Mouse (Mus musculus) right cerebral cortex, postnatal 14 days (tissue): ENCODE results near the gene Ninj2.
A peak's percentile ranks its signal among the peaks of the same experiment; 100 is the strongest.

Experiments used
- DNase-seq: peaks from one replicate; pipeline ENCODE4 v3.0.0; 2022

The Ninj2 gene

DNA sequence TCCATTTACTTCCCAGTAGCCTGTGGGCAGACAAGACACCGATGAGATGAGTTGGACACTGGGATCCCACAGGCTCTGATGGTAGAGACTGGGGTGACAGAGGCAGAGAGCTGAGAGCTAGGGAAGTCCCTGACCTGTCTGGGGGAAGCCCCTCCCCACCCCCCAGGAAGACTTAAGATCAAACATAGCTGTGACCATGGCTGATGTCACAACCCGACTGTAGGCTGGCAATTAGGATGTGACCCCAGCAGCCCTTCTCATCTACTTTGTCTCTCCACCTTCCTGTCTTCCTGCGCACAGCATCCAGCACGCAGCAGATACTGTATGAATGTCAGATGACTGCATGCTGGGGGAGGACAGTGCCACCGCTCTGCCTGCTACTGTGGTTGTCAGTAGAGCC lies 113.4 kb downstream of the Ninj2 start:
- no peak for DNase-seq

DNA sequence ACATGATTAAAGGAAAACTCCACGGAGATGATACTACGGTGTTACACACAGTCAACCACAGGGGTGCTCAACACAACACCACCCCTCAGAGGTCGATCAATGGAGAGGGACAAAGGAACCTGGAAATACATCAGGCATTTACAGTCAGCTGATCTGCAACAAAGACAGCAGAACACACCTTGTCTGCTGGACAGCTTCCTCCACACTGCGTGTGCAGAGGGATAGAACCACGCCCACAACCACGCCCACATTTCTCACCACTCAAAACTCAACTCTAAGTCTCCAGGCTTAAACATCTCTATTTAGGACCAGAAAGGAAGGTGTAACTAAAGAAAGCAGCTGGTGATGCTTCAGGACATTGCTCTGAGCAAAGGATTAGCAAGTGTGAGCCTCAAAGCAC lies 118.4 kb downstream of the Ninj2 start:
- DNase-seq = no peak

DNA sequence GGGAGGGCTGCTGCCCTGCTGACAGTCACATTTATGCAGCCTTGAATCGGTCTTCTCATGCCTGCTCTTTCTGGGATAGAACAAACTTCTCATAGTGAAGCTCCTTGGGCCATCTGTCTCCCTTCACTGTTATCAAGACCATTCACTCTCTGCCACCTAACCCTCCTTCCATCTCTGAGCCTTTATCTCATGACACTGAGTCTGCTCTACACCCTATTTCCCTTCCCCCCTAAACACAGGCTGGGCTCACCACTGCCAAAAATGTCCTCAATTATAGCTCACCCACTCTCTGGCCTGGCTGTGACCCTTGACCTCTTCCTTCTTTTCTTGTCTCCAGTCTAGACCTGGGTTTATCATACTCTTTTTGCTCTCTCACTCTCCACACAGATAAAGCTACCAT lies 123.6 kb downstream of the Ninj2 start:
- no peak for DNase-seq

DNA sequence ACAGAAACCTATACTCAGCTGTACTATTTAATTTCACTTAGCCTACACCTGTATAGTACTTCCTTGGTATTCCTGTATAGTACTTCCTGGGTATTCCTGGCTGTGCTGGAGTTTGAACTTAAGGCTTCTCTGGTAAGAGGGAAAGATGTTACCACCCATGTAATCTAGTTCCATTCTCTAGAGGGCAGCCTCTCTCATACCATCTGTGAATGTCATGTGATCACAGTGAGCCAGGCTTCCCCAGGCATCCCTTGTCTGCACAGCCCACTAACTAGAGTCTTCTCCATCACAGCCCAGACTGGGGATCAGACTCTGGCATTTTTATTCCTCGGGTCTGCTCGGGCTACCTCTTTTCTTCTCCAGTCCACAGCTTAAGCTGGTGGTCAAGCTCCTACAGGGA lies 126.1 kb downstream of the Ninj2 start:
- no peak for DNase-seq

DNA sequence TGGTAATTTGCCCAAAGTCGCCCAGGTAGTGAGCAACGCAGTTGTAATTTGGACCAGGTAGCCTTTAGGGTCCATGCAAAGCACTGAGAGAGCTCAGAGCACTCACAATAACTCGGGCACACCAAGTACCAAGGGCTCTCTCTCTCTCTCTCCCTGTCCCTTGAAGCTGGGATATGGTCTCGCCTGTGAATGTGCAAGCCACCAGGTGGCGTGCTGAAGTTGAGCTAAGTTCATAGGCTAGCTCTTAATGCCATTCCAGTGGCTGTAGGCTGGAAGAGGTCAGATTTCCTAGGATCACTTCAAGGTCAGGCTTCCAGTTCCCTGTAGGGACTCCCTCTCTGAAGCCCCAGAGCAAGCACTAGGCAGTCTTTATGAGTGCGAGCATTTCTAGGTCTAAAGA lies 129.5 kb downstream of the Ninj2 start:
- peak; percentile 49 for DNase-seq

DNA sequence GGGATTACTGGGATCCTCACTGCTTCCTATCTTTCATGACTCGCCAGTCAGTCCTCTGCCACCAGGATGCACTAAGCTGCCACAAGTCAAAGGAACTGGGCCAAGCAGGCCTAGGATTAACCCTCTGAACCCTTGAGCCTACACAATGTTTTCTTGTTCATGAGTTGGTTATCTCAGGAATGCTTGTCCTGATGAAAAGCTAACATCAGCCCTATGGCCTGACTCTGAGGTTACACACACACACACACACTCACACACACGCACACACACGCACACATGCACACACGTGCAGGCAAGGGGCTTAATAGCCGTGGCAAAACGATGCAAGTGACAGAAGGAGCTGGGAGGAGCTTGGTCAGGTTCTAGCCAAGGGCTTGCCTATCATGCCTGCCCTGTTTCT lies 132.2 kb downstream of the Ninj2 start:
- DNase-seq = no peak

DNA sequence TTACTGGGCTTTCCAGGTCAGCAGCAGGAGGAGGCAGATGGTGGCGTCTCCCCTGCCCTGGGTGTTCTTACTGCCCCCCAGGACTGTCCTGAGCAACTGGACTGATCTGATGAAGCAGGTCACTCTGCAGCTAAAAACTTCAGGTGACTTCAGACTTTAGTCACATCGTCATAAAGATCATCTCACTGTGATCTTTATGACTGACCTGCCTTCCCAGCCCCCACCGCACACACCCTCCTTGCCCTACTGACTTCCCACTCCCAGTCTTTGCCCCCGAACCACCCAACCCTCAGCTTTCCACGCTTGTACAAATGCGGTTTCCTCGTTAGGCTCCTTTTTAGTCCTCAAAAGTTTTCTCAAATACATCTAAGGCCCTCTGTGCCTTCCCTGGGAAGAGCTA lies 133.9 kb downstream of the Ninj2 start:
- no peak for DNase-seq

DNA sequence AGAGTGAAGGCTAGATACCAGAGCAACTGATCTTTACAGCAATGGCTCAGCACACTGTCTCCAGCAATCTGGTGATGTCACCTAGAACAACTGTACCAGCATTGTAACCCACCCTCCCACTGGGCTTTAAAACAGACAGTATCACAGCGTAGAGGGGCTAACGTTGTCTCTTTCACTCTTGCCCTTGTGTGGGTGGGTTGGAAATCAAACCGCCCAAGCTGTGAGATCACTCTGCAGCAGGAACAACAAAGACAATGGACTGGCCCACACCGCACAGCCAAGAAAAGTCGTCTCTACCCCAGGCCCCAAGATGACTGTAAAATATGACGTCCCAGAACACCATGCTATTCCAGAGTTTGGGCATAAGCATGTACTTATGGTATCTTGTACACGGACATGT lies 136.7 kb downstream of the Ninj2 start:
- no peak for DNase-seq

DNA sequence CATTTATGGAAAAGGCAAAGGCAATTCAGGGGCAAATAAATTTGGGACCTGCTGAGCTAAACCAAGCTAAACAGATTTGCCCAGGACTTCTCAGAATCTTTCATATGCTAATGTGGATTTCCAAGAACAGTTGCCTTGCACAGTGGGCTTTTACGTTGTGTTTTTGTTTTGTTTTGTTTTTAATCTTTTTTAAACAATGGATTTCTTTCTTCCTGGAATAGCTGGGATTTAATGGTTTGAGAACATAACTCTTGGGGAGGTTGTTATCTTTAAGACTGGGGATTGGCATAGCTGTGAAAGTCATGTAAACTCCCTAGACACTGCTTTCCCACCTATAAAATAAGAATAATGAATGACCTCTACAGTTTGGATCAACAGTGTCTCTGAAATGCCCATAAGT lies 137.3 kb downstream of the Ninj2 start:
- DNase-seq = no peak

DNA sequence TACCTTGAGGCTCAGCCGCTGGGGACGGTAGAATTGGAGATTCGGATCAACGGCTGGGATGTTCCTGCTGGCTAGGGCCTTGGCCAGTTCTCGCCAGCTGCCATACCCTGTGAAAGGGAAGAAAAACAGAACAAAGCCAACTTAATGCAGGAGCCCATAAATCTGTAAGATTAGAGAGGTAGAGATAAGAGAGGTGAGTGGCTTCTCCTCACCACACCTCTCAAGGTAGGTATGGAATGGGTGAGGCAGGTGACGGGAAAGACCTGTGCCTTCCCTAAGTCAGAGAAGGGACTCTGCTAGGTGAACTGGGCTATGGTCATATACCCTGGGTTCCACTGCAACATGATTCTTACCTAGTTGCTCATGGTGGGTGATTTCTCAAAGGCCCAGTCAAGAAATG lies 139.7 kb downstream of the Ninj2 start:
- DNase-seq = no peak

DNA sequence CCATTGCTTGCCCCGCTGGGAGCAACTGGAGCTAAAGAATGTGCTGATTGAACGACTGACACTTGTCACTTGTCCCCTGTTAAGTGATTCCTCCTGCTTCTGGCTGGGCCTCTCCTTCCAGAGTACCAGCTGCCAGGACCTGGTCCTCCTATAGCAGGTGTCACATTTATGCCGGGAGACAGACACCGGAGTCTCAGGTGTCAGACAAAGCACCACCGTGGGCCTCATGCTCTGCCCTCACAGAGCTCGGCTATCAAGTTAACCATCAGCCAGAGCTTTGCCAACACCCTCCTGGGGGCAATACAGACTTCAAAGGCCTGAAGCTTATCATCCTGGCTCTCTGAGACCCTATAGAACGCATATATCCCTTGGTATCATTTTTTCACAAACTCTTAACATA lies 142.7 kb downstream of the Ninj2 start:
- no peak for DNase-seq

DNA sequence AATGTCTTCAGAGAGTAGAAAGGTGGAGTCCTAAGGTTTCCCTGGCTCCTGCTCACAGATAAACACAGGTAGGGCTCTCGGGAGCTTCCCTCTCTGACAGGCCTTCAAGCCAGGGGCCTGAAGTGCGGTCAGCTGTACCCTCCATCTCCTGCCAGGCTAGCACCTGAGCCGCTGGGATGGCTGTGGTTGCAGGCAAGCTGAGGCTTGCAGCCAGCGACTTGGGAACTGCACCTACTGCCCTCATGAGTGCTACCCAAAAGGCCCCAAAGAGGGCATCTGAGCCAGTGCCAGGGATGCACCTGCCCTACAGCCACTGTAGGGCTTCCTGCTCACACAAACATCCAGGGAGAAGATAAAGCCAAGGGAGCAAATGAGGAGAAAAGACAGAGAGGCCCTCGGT lies 147.3 kb downstream of the Ninj2 start:
- DNase-seq = no peak

DNA sequence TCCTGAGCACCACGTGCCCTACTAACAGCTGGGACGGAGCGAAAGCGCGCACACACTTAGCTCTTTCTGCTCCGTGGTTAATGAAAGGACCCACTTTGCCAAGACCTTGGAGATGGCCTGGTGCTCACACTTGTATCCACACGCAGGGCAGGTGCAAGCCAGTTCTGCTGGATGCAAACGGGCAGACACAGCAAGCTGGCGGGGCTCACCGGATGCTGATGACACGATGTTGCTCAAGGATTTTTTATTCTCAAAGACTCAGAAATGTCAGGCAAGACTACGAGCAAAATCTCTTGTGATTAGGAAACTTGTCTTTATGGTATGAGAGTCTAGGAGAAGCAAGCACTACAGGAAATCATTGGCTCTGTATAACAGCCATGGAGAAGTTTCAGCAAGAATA lies 148.3 kb downstream of the Ninj2 start:
- DNase-seq = no peak

DNA sequence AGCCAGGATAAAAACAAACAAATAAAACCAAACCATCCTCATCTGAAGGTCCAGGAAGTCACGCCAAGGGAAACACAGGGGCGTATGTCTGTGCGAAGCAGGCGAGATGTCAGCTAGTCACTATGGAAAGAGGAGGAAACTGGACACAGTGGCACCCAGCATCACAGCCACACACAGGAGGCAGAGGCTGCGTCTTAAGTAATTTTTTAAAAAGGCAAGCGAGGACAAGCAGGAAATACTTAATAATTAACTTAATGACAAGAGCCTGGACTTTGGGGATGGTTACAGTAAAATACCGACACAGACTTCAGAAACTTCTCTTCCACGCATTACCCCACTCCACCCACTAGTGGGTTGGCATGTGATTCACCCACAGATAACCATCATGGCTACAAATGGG lies 149.4 kb downstream of the Ninj2 start:
- no peak for DNase-seq

DNA sequence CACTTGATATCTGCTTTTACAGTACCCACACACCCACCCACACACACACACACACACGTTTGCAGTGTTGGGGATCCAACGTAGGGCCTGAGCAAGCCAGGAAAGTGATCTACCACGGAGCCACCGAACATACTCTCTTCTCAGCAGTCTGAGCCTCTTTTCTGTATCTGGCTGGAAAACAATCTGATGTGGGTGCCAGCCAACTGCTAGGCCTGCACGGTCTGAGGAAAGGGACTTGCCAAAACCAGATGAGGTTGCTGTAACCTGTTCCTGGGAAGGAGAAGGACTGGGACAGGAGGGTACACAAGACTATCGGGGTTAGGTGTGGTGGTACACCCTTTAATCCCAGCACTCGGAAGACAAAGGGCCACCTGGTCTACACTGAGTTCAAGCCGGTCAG lies 150.1 kb downstream of the Ninj2 start:
- DNase-seq = no peak

DNA sequence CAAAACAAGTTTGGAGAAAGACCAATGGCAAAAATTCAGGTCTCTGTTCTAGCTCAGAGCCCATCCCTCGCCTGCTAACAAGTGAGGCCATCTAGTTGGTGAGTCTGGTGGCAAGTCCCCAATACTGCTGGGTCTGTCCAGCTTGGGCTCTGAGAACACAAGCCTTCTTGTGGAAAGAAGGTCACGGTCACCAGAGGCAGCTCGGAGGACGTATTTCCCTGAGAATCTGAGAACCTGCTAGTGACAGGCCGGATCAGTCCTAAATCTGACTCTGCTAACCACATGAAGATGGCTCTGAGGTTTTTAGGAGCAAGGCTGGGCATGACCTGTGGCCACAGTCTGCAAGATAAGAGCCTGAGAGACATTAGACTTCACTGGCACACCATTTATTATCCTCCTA lies 153.5 kb downstream of the Ninj2 start:
- no peak for DNase-seq

DNA sequence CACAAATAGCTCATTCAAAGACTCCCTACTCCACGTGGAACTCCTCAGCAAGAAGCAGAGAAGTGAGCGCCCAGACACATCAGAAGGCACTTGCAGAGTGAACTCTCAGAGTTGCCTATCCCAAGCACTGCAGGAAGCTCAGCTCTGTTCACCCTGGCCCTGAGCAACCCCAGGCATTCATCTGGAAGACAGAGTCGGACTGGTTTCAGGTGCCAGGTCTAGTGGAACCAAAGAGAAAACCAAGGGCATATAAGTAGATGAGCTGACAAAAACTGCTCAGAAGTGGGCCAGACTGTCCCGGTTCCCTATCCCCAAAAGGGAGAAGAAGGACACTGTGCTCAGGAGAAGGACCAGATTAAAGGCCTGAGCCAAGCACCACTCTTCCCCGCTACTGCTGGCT lies 156.7 kb downstream of the Ninj2 start:
- DNase-seq = no peak
